Mouse (Mus musculus): Measurements from ENCODE around the gene Dhx8. TPM values are rescaled to one million over a fixed set of nuclear protein-coding genes. Genes with fewer than 3 reads are reported as not detected.
A peak's percentile ranks its signal among the peaks of the same experiment; 100 is the strongest.

Gene Dhx8
- 33.5 and 36.6 TPM in 2 replicates for polyA plus RNA-seq (2014; fragmentation: Nextera tagmentation; extraction: Ambion mirVana)

- H3K27ac ChIP-seq (ENCODE audit: low read depth, low read length) = peak within 1 kb of the TSS; percentile 45
Measured at GRCm38 (mm10) chr11:101732518-101733440, at the start of gene Dhx8. Gene Dhx8 (plus strand): TSS chr11:101732919.

GRCm38 (mm10) chr11:101687351-101688301, 45.1 kb upstream of the Dhx8 start:
- Histone ChIP-seq H3K4me3 (ENCODE audit: low read depth, low read length) (no peak overlapping the region), H3K27me3 (ENCODE audit: control insufficient read depth, insufficient read depth, low read length) (no peaks in the 10 kb centered on the region), H3K27ac (ENCODE audit: low read depth, low read length) (peak overlapping the region; percentile 4; the same call in 1 of the 2 replicates), H3K4me1 (ENCODE audit: control insufficient read depth, insufficient read depth, low read length) (no peaks in the 10 kb centered on the region; the same call in 1 of the 2 replicates), H3K4me2 (ENCODE audit: low read depth, low read length) (no peak overlapping the region), H3K36me3 (ENCODE audit: control insufficient read depth, insufficient read depth, low read length) (no peaks in the 10 kb centered on the region), H3K9me3 (ENCODE audit: control insufficient read depth, low read length) (no peaks in the 10 kb centered on the region), H3K9ac (replicated peaks; ENCODE audit: low read depth, low read length) (no peak overlapping the region)
- ATAC-seq (ENCODE audit: low read depth) = no peak
- 54% methylated on average over 13 of the region's 13 CpGs for WGBS

More at GRCm38 (mm10) chr11:101732518-101733440, at the start of gene Dhx8:
- H3K9ac ChIP-seq (replicated peaks; ENCODE audit: low read depth, low read length) = peak within 1 kb of the TSS; percentile 74
- H3K36me3 ChIP-seq (ENCODE audit: control insufficient read depth, insufficient read depth, low read length) = peaks cover 15% of the 10 kb centered on the region
- peak within 1 kb of the TSS; percentile 90 for H3K4me2 ChIP-seq (ENCODE audit: low read depth, low read length)
- no peaks in the 10 kb centered on the region for H3K27me3 ChIP-seq (ENCODE audit: control insufficient read depth, insufficient read depth, low read length)
- H3K4me3 ChIP-seq (ENCODE audit: low read depth, low read length) = peak within 1 kb of the TSS; percentile 71
- 0 out of 2 replicates have a peak, but pooled peaks cover 5% of the 10 kb centered on the region for H3K4me1 ChIP-seq (ENCODE audit: control insufficient read depth, insufficient read depth, low read length)
- under 1% methylated on average over 51 of the region's 51 CpGs for WGBS
- ATAC-seq (ENCODE audit: low read depth) = peak; percentile 94
- no peaks in the 10 kb centered on the region for H3K9me3 ChIP-seq (ENCODE audit: control insufficient read depth, low read length)

GRCm38 (mm10) chr11:101689701-101690113, 43.0 kb upstream of the Dhx8 start:
- Histone ChIP-seq H3K9ac (replicated peaks; ENCODE audit: low read depth, low read length) (no peak overlapping the region), H3K4me2 (ENCODE audit: low read depth, low read length) (no peak overlapping the region), H3K27ac (ENCODE audit: low read depth, low read length) (no peak overlapping the region), H3K4me1 (ENCODE audit: control insufficient read depth, insufficient read depth, low read length) (no peaks in the 10 kb centered on the region; the same call in 1 of the 2 replicates), H3K27me3 (ENCODE audit: control insufficient read depth, insufficient read depth, low read length) (no peaks in the 10 kb centered on the region), H3K36me3 (ENCODE audit: control insufficient read depth, insufficient read depth, low read length) (no peaks in the 10 kb centered on the region), H3K9me3 (ENCODE audit: control insufficient read depth, low read length) (no peaks in the 10 kb centered on the region), H3K4me3 (ENCODE audit: low read depth, low read length) (no peak overlapping the region)
- 29% methylated on average over 10 of the region's 10 CpGs for WGBS
- ATAC-seq (ENCODE audit: low read depth) = no peak

- Histone ChIP-seq H3K27me3 (ENCODE audit: control insufficient read depth, insufficient read depth, low read length) (no peaks in the 10 kb centered on the region), H3K36me3 (ENCODE audit: control insufficient read depth, insufficient read depth, low read length) (no peaks in the 10 kb centered on the region), H3K9ac (replicated peaks; ENCODE audit: low read depth, low read length) (no peak overlapping the region), H3K4me1 (ENCODE audit: control insufficient read depth, insufficient read depth, low read length) (peaks cover 3% of the 10 kb centered on the region), H3K4me2 (ENCODE audit: low read depth, low read length) (no peak overlapping the region), H3K4me3 (ENCODE audit: low read depth, low read length) (no peak overlapping the region), H3K9me3 (ENCODE audit: control insufficient read depth, low read length) (no peaks in the 10 kb centered on the region), H3K27ac (ENCODE audit: low read depth, low read length) (no peak overlapping the region)
- no peak for ATAC-seq (ENCODE audit: low read depth)
- 66% methylated on average over 5 of the region's 5 CpGs for WGBS
Measured at GRCm38 (mm10) chr11:101690326-101690725, 42.4 kb upstream of the Dhx8 start.

- under 1% methylated on average over 20 of the region's 20 CpGs for WGBS
- H3K9ac ChIP-seq (replicated peaks; ENCODE audit: low read depth, low read length) = peak overlapping the region; percentile 5; the same call in 1 of the 2 replicates
- H3K36me3 ChIP-seq (ENCODE audit: control insufficient read depth, insufficient read depth, low read length) = no peaks in the 10 kb centered on the region
- H3K4me3 ChIP-seq (ENCODE audit: low read depth, low read length) = no peak overlapping the region
- peak overlapping the region; percentile 23 for H3K4me2 ChIP-seq (ENCODE audit: low read depth, low read length)
- peaks cover 19% of the 10 kb centered on the region for H3K4me1 ChIP-seq (ENCODE audit: control insufficient read depth, insufficient read depth, low read length)
- no peaks in the 10 kb centered on the region for H3K27me3 ChIP-seq (ENCODE audit: control insufficient read depth, insufficient read depth, low read length)
- ATAC-seq (ENCODE audit: low read depth) = peak; percentile 69
- peak overlapping the region; percentile 55 for H3K27ac ChIP-seq (ENCODE audit: low read depth, low read length)
- H3K9me3 ChIP-seq (ENCODE audit: control insufficient read depth, low read length) = no peaks in the 10 kb centered on the region
Measured at GRCm38 (mm10) chr11:101695906-101696661, 36.6 kb upstream of the Dhx8 start.

- Histone ChIP-seq H3K4me3 (ENCODE audit: low read depth, low read length) (no peak overlapping the region), H3K36me3 (ENCODE audit: control insufficient read depth, insufficient read depth, low read length) (no peaks in the 10 kb centered on the region), H3K4me1 (ENCODE audit: control insufficient read depth, insufficient read depth, low read length) (peaks cover 19% of the 10 kb centered on the region), H3K27me3 (ENCODE audit: control insufficient read depth, insufficient read depth, low read length) (no peaks in the 10 kb centered on the region), H3K9ac (replicated peaks; ENCODE audit: low read depth, low read length) (no peak overlapping the region), H3K4me2 (ENCODE audit: low read depth, low read length) (no peak overlapping the region), H3K9me3 (ENCODE audit: control insufficient read depth, low read length) (no peaks in the 10 kb centered on the region), H3K27ac (ENCODE audit: low read depth, low read length) (peak overlapping the region; percentile 55)
- ATAC-seq (ENCODE audit: low read depth) = no peak
- WGBS = 85% methylated on average over 9 of the region's 9 CpGs
Measured at GRCm38 (mm10) chr11:101697156-101697861, 35.4 kb upstream of the Dhx8 start.

GRCm38 (mm10) chr11:101698114-101698513, 34.6 kb upstream of the Dhx8 start:
- H3K9ac ChIP-seq (replicated peaks; ENCODE audit: low read depth, low read length) = no peak overlapping the region
- H3K27ac ChIP-seq (ENCODE audit: low read depth, low read length) = no peak overlapping the region
- H3K4me1 ChIP-seq (ENCODE audit: control insufficient read depth, insufficient read depth, low read length) = peaks cover 19% of the 10 kb centered on the region
- H3K4me3 ChIP-seq (ENCODE audit: low read depth, low read length) = no peak overlapping the region
- H3K9me3 ChIP-seq (ENCODE audit: control insufficient read depth, low read length) = no peaks in the 10 kb centered on the region
- no peaks in the 10 kb centered on the region for H3K36me3 ChIP-seq (ENCODE audit: control insufficient read depth, insufficient read depth, low read length)
- H3K27me3 ChIP-seq (ENCODE audit: control insufficient read depth, insufficient read depth, low read length) = no peaks in the 10 kb centered on the region
- no peak for ATAC-seq (ENCODE audit: low read depth)
- H3K4me2 ChIP-seq (ENCODE audit: low read depth, low read length) = no peak overlapping the region

- H3K27ac ChIP-seq (ENCODE audit: low read depth, low read length) = no peak overlapping the region
- WGBS = 100% methylated on average over 1 of the region's 1 CpGs
Measured at GRCm38 (mm10) chr11:101699556-101699955, 33.2 kb upstream of the Dhx8 start.

More at GRCm38 (mm10) chr11:101699556-101699955, 33.2 kb upstream of the Dhx8 start:
- Histone ChIP-seq H3K27me3 (ENCODE audit: control insufficient read depth, insufficient read depth, low read length) (no peaks in the 10 kb centered on the region), H3K4me1 (ENCODE audit: control insufficient read depth, insufficient read depth, low read length) (peaks cover 23% of the 10 kb centered on the region), H3K4me2 (ENCODE audit: low read depth, low read length) (no peak overlapping the region), H3K9me3 (ENCODE audit: control insufficient read depth, low read length) (no peaks in the 10 kb centered on the region), H3K4me3 (ENCODE audit: low read depth, low read length) (no peak overlapping the region), H3K36me3 (ENCODE audit: control insufficient read depth, insufficient read depth, low read length) (no peaks in the 10 kb centered on the region), H3K9ac (replicated peaks; ENCODE audit: low read depth, low read length) (no peak overlapping the region)
- no peak for ATAC-seq (ENCODE audit: low read depth)
